Mouse (Mus musculus): ENCODE data around the gene Phf21b. TPM values are rescaled to one million over a fixed set of nuclear protein-coding genes. Genes with fewer than 3 reads are reported as not detected.
A peak's percentile ranks its signal among the peaks of the same experiment; 100 is the strongest.

The Phf21b gene
- polyA plus RNA-seq, 1 experiment from 2014 or later, result 0.62 TPM

GRCm38 (mm10) chr15:84839521-84839920 is 16.3 kb downstream of the Phf21b start:
- H3K9me3 ChIP-seq (ENCODE audit: control insufficient read depth, low read length), result no peaks in the 10 kb centered on the region
- peaks cover 13% of the 10 kb centered on the region for H3K4me1 ChIP-seq (replicated peaks; ENCODE audit: control insufficient read depth, insufficient read depth, low read length)
- ATAC-seq (replicated peaks; ENCODE audit: low FRiP score), result no peak
- no peaks in the 10 kb centered on the region for H3K27me3 ChIP-seq (replicated peaks; ENCODE audit: control insufficient read depth, insufficient read depth, low read length)
- H3K27ac ChIP-seq (ENCODE audit: low read depth, low read length), result no peak overlapping the region
- no peak for DNase-seq (ENCODE audit: low spot score)
- no peak overlapping the region for H3K9ac ChIP-seq (ENCODE audit: low read depth, low read length)
- no peak overlapping the region for H3K4me2 ChIP-seq
- no peak overlapping the region for H3K4me3 ChIP-seq (ENCODE audit: low read depth, low read length)
- no peaks in the 10 kb centered on the region for H3K36me3 ChIP-seq (ENCODE audit: control insufficient read depth, insufficient read depth, low read length)
- WGBS, result 73% methylated on average over 3 of the region's 3 CpGs

GRCm38 (mm10) chr15:84837896-84838295 is 18.0 kb downstream of the Phf21b start:
- no peak overlapping the region for H3K27ac ChIP-seq (ENCODE audit: low read depth, low read length)
- ATAC-seq (replicated peaks; ENCODE audit: low FRiP score) (no peak), DNase-seq (ENCODE audit: low spot score) (no peak)
- no peak overlapping the region for H3K4me3 ChIP-seq (ENCODE audit: low read depth, low read length)
- H3K36me3 ChIP-seq (ENCODE audit: control insufficient read depth, insufficient read depth, low read length), result no peaks in the 10 kb centered on the region
- H3K27me3 ChIP-seq (replicated peaks; ENCODE audit: control insufficient read depth, insufficient read depth, low read length), result no peaks in the 10 kb centered on the region
- WGBS, result 77% methylated on average over 6 of the region's 6 CpGs
- no peak overlapping the region for H3K9ac ChIP-seq (ENCODE audit: low read depth, low read length)
- no peak overlapping the region for H3K4me2 ChIP-seq
- H3K9me3 ChIP-seq (ENCODE audit: control insufficient read depth, low read length), result no peaks in the 10 kb centered on the region
- peaks cover 9% of the 10 kb centered on the region for H3K4me1 ChIP-seq (replicated peaks; ENCODE audit: control insufficient read depth, insufficient read depth, low read length)

GRCm38 (mm10) chr15:84829416-84829815 is 26.4 kb downstream of the Phf21b start:
- Histone ChIP-seq H3K27me3 (replicated peaks; ENCODE audit: control insufficient read depth, insufficient read depth, low read length) (no peaks in the 10 kb centered on the region), H3K4me2 (no peak overlapping the region), H3K4me1 (replicated peaks; ENCODE audit: control insufficient read depth, insufficient read depth, low read length) (no peaks in the 10 kb centered on the region), H3K9me3 (ENCODE audit: control insufficient read depth, low read length) (no peaks in the 10 kb centered on the region), H3K36me3 (ENCODE audit: control insufficient read depth, insufficient read depth, low read length) (no peaks in the 10 kb centered on the region), H3K9ac (ENCODE audit: low read depth, low read length) (no peak overlapping the region), H3K4me3 (ENCODE audit: low read depth, low read length) (no peak overlapping the region), H3K27ac (ENCODE audit: low read depth, low read length) (no peak overlapping the region)
- DNase-seq (ENCODE audit: low spot score) (peak; percentile 83), ATAC-seq (replicated peaks; ENCODE audit: low FRiP score) (peak; percentile 64; the same call in 1 of the 2 replicates)
- WGBS, result 5% methylated on average over 15 of the region's 15 CpGs

GRCm38 (mm10) chr15:84828603-84829002 is 27.2 kb downstream of the Phf21b start:
- Histone ChIP-seq H3K9me3 (ENCODE audit: control insufficient read depth, low read length) (no peaks in the 10 kb centered on the region), H3K4me2 (no peak overlapping the region), H3K4me3 (ENCODE audit: low read depth, low read length) (no peak overlapping the region), H3K36me3 (ENCODE audit: control insufficient read depth, insufficient read depth, low read length) (no peaks in the 10 kb centered on the region), H3K27ac (ENCODE audit: low read depth, low read length) (no peak overlapping the region), H3K9ac (ENCODE audit: low read depth, low read length) (no peak overlapping the region), H3K4me1 (replicated peaks; ENCODE audit: control insufficient read depth, insufficient read depth, low read length) (no peaks in the 10 kb centered on the region), H3K27me3 (replicated peaks; ENCODE audit: control insufficient read depth, insufficient read depth, low read length) (no peaks in the 10 kb centered on the region)
- DNase-seq (ENCODE audit: low spot score) (no peak), ATAC-seq (replicated peaks; ENCODE audit: low FRiP score) (no peak)
- 86% methylated on average over 12 of the region's 12 CpGs for WGBS

- Histone ChIP-seq H3K27me3 (replicated peaks; ENCODE audit: control insufficient read depth, insufficient read depth, low read length) (no peaks in the 10 kb centered on the region), H3K4me2 (no peak overlapping the region), H3K9ac (ENCODE audit: low read depth, low read length) (no peak overlapping the region), H3K4me3 (ENCODE audit: low read depth, low read length) (no peak overlapping the region), H3K4me1 (replicated peaks; ENCODE audit: control insufficient read depth, insufficient read depth, low read length) (no peaks in the 10 kb centered on the region), H3K36me3 (ENCODE audit: control insufficient read depth, insufficient read depth, low read length) (no peaks in the 10 kb centered on the region), H3K27ac (ENCODE audit: low read depth, low read length) (no peak overlapping the region), H3K9me3 (ENCODE audit: control insufficient read depth, low read length) (no peaks in the 10 kb centered on the region)
- DNase-seq (ENCODE audit: low spot score) (no peak), ATAC-seq (replicated peaks; ENCODE audit: low FRiP score) (no peak)
- 84% methylated on average over 4 of the region's 4 CpGs for WGBS
Observed at GRCm38 (mm10) chr15:84823086-84823485, 32.8 kb downstream of the Phf21b start.

GRCm38 (mm10) chr15:84820811-84821210 is 35.0 kb downstream of the Phf21b start:
- H3K9ac ChIP-seq (ENCODE audit: low read depth, low read length), result no peak overlapping the region
- H3K4me1 ChIP-seq (replicated peaks; ENCODE audit: control insufficient read depth, insufficient read depth, low read length), result no peaks in the 10 kb centered on the region
- H3K4me3 ChIP-seq (ENCODE audit: low read depth, low read length), result no peak overlapping the region
- DNase-seq (ENCODE audit: low spot score) (no peak), ATAC-seq (replicated peaks; ENCODE audit: low FRiP score) (no peak)
- H3K9me3 ChIP-seq (ENCODE audit: control insufficient read depth, low read length), result no peaks in the 10 kb centered on the region
- no peaks in the 10 kb centered on the region for H3K27me3 ChIP-seq (replicated peaks; ENCODE audit: control insufficient read depth, insufficient read depth, low read length)
- 76% methylated on average over 4 of the region's 4 CpGs for WGBS
- no peaks in the 10 kb centered on the region for H3K36me3 ChIP-seq (ENCODE audit: control insufficient read depth, insufficient read depth, low read length)
- H3K27ac ChIP-seq (ENCODE audit: low read depth, low read length), result no peak overlapping the region
- no peak overlapping the region for H3K4me2 ChIP-seq

- WGBS, result 83% methylated on average over 11 of the region's 11 CpGs
- ATAC-seq (replicated peaks; ENCODE audit: low FRiP score) (no peak), DNase-seq (ENCODE audit: low spot score) (no peak)
- H3K27me3 ChIP-seq (replicated peaks; ENCODE audit: control insufficient read depth, insufficient read depth, low read length), result no peaks in the 10 kb centered on the region
- H3K4me2 ChIP-seq, result no peak overlapping the region
- no peak overlapping the region for H3K9ac ChIP-seq (ENCODE audit: low read depth, low read length)
- no peaks in the 10 kb centered on the region for H3K9me3 ChIP-seq (ENCODE audit: control insufficient read depth, low read length)
- H3K36me3 ChIP-seq (ENCODE audit: control insufficient read depth, insufficient read depth, low read length), result no peaks in the 10 kb centered on the region
- no peak overlapping the region for H3K27ac ChIP-seq (ENCODE audit: low read depth, low read length)
- H3K4me1 ChIP-seq (replicated peaks; ENCODE audit: control insufficient read depth, insufficient read depth, low read length), result no peaks in the 10 kb centered on the region
- H3K4me3 ChIP-seq (ENCODE audit: low read depth, low read length), result no peak overlapping the region
Observed at GRCm38 (mm10) chr15:84818284-84818683, 37.6 kb downstream of the Phf21b start.

- no peak overlapping the region for H3K4me3 ChIP-seq (ENCODE audit: low read depth, low read length)
- H3K9me3 ChIP-seq (ENCODE audit: control insufficient read depth, low read length), result no peaks in the 10 kb centered on the region
- no peak for ATAC-seq (replicated peaks; ENCODE audit: low FRiP score)
- no peaks in the 10 kb centered on the region for H3K36me3 ChIP-seq (ENCODE audit: control insufficient read depth, insufficient read depth, low read length)
- H3K4me2 ChIP-seq, result no peak overlapping the region
- DNase-seq (ENCODE audit: low spot score), result no peak
- no peaks in the 10 kb centered on the region for H3K4me1 ChIP-seq (replicated peaks; ENCODE audit: control insufficient read depth, insufficient read depth, low read length)
- H3K27ac ChIP-seq (ENCODE audit: low read depth, low read length), result no peak overlapping the region
- 81% methylated on average over 3 of the region's 3 CpGs for WGBS
- H3K27me3 ChIP-seq (replicated peaks; ENCODE audit: control insufficient read depth, insufficient read depth, low read length), result no peaks in the 10 kb centered on the region
- no peak overlapping the region for H3K9ac ChIP-seq (ENCODE audit: low read depth, low read length)
Observed at GRCm38 (mm10) chr15:84817589-84817988, 38.3 kb downstream of the Phf21b start.

- Histone ChIP-seq H3K27ac (ENCODE audit: low read depth, low read length) (no peak overlapping the region), H3K4me1 (replicated peaks; ENCODE audit: control insufficient read depth, insufficient read depth, low read length) (no peaks in the 10 kb centered on the region), H3K4me3 (ENCODE audit: low read depth, low read length) (no peak overlapping the region), H3K36me3 (ENCODE audit: control insufficient read depth, insufficient read depth, low read length) (no peaks in the 10 kb centered on the region), H3K9ac (ENCODE audit: low read depth, low read length) (no peak overlapping the region), H3K27me3 (replicated peaks; ENCODE audit: control insufficient read depth, insufficient read depth, low read length) (no peaks in the 10 kb centered on the region), H3K9me3 (ENCODE audit: control insufficient read depth, low read length) (no peaks in the 10 kb centered on the region), H3K4me2 (no peak overlapping the region)
- ATAC-seq (replicated peaks; ENCODE audit: low FRiP score), result no peak
- DNase-seq (ENCODE audit: low spot score), result no peak
- 61% methylated on average over 4 of the region's 4 CpGs for WGBS
Observed at GRCm38 (mm10) chr15:84815171-84815570, 40.7 kb downstream of the Phf21b start.
